Mouse (Mus musculus) thymus, adult 2 months (tissue): ENCODE measurements around the gene Pold2.

ENCODE experiments used
- CTCF ChIP-seq: fragments of 200-500 bp; IDR thresholded peaks from 2 replicates; pipeline ENCODE4 v1.5.1; 2012; ENCODE audit warnings: mild to moderate bottlenecking, control low read depth, low read length, moderate library complexity, borderline replicate concordance; ENCODE audit not compliant: control insufficient read depth, poor library complexity, insufficient read depth; ENCODE audit errors: extremely low read depth
- POLR2A ChIP-seq: fragments of 200-500 bp; IDR thresholded peaks from 2 replicates; pipeline ENCODE4 v1.6.1; 2012; ENCODE audit warnings: mild to moderate bottlenecking, low read length, control low read depth, moderate library complexity; ENCODE audit not compliant: control insufficient read depth, poor library complexity, insufficient read depth; ENCODE audit errors: extremely low read depth

- TF ChIP-seq CTCF (no peak), POLR2A (no peak)
Observed at GRCm38 (mm10) chr11:5913256-5913655, 35.2 kb upstream of the Pold2 start.
